Comparison of ENCODE assay signal across 7 mouse cellular contexts in the genomic region with DNA sequence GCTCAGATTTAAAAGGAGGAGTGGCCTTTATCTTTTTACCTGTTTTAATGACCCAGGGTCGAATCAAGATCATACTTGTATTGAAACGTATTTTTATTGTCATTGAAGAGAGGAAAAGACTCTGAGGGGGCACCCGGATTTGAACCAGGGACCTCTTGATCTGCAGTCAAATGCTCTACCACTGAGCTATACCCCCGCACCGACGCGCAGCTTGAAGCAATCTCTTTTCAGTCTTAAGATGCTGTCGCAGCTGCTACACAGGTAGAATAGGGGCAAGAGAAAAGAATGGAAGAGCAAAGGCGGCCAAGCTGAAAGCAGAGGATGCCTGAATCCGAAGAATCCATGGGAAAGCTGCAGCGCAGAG. TPM values are rescaled to one million over a fixed set of nuclear protein-coding genes. Genes with fewer than 3 reads are reported as not detected.
DNase-seq lines count a peak whose midpoint lies in the region; ATAC-seq and TF ChIP-seq lines count a peak whose summit lies in the region.

TSS of gene Lasp1 (plus strand) at position 219 of the 364 bp plus-strand sequence.

- peak within 1 kb of the TSS; percentile 81 for H3K27ac ChIP-seq in midbrain, embryonic 11.5 days (ENCODE audit: low read depth, low read length)
- H3K27ac ChIP-seq in small intestine, adult 2 months (ENCODE audit: insufficient read depth, low read depth, low read length) = peak within 1 kb of the TSS; percentile 99

- H3K9ac ChIP-seq in midbrain, embryonic 11.5 days (ENCODE audit: low read length) = peak within 1 kb of the TSS; percentile 88

- peak; percentile 23; the same call in 1 of the 2 replicates for ATAC-seq in midbrain, embryonic 11.5 days (ENCODE audit: low FRiP score)

- H3K36me3 ChIP-seq in midbrain, embryonic 11.5 days (ENCODE audit: control insufficient read depth, insufficient read depth, low read length) = no peaks in the 10 kb centered on the region
- H3K36me3 ChIP-seq in small intestine, adult 2 months (ENCODE audit: control insufficient read depth, insufficient read depth, low read length) = 0 out of 2 replicates have a peak, but pooled peaks cover 3% of the 10 kb centered on the region

- peaks cover 16% of the 10 kb centered on the region for H3K4me1 ChIP-seq in midbrain, embryonic 11.5 days (ENCODE audit: control insufficient read depth, insufficient read depth, low read length)
- peaks cover 20% of the 10 kb centered on the region; the same call in 1 of the 2 replicates for H3K4me1 ChIP-seq in small intestine, adult 2 months (ENCODE audit: control insufficient read depth, insufficient read depth, insufficient read length, low read length)

- H3K4me3 ChIP-seq in midbrain, embryonic 11.5 days (ENCODE audit: low read depth, low read length) = peak within 1 kb of the TSS; percentile 82
- peak within 1 kb of the TSS; percentile 95 for H3K4me3 ChIP-seq in small intestine, adult 2 months (ENCODE audit: low read depth, low read length)

- intact Hi-C loops in left cerebral cortex, postnatal 4 days (cut with DNase I) = loop anchor here (5.0 kb wide), 1 partner anchor 189 kb away; the partner anchor contains the start of gene Plxdc1

- TF ChIP-seq CTCF in small intestine, adult 2 months (IDR thresholded peaks at IDR 0.05; ENCODE audit: extremely low read depth, insufficient read length, insufficient replicate concordance, low read depth, low read length) = no peak

- peak within 1 kb of the TSS; percentile 50 for H3K4me2 ChIP-seq in midbrain, embryonic 11.5 days

- DNase-seq in adrenal gland, adult 18-20 months (ENCODE audit: low spot score in 2 of 2) = peak; percentile 91 to 96
- DNase-seq in embryo, embryonic 11 days = peak; percentile 85
- DNase-seq in gonadal fat pad, adult 2 months (ENCODE audit: low read depth) = no peak
- DNase-seq in kidney, adult 11 months = peak; percentile 85
- peak; percentile 88 for DNase-seq in left cerebral cortex, postnatal 4 days
- peak; percentile 99 for DNase-seq in midbrain, embryonic 11.5 days (ENCODE audit: low spot score, missing footprints)

- no peak for TF ChIP-seq POLR2A in small intestine, adult 2 months (IDR thresholded peaks at IDR 0.05; ENCODE audit: low read depth, low read length)

- H3K27me3 ChIP-seq in midbrain, embryonic 11.5 days (ENCODE audit: control insufficient read depth, insufficient read depth, low read length) = no peaks in the 10 kb centered on the region
- no peaks in the 10 kb centered on the region for H3K27me3 ChIP-seq in small intestine, adult 2 months (ENCODE audit: control insufficient read depth, insufficient read depth, low read length)

- under 1% methylated on average over 11 of the region's 11 CpGs for WGBS in midbrain, embryonic 11.5 days
- WGBS in small intestine, adult 2 months = under 1% methylated on average over 11 of the region's 11 CpGs

- H3K9me3 ChIP-seq in midbrain, embryonic 11.5 days (ENCODE audit: control insufficient read depth, low read length) = no peaks in the 10 kb centered on the region

RNA-seq across cellular contexts. Expression of gene Lasp1, which starts in this region (rescaled TPM):
- total RNA-seq in adrenal gland, adult 18-20 months (2021) = 100 to 1,000 TPM in 1 of 2 experiments, 10 to 100 TPM in 1; 94.0 to 145 TPM
- polyA plus RNA-seq in gonadal fat pad, adult 2 months (2012; rRNA removed) = 106 and 107 TPM in 2 replicates
- total RNA-seq in left cerebral cortex, postnatal 4 days (2021) = 100 to 1,000 TPM; 190 to 199 TPM
- polyA plus RNA-seq in midbrain, embryonic 11.5 days (2014; fragmentation: Nextera tagmentation; extraction: Ambion mirVana) = 52.6 and 59.2 TPM in 2 replicates
- 165 and 397 TPM in 2 replicates for polyA plus RNA-seq in small intestine, adult 2 months (2012; rRNA removed)
